In the genomic region with DNA sequence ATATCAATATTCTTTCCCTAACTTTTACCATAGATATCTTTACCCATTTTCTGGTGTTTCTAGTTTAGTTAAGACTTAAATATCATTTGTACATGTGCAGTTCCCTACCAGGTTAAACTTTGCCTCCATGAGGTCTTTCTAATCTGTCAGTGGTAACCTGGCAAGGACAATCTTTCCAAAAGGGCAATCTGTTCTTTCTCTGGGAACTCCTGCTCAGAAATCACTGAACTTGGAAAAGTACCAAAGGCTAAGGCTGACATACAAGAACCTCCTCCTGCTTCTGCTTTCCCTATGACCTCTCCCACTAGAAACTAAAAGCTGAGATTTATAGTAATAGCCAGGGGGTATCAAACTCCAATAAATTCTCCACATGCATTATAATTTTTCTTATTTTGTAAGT, we compare ENCODE assay signal across 17 mouse cellular contexts.
"Had no signal": no experiment of that assay in that cellular context is flagged by ENCODE, and none has a peak within 500 bp of the region (broad histone marks: within the 10 kb centered on the region; RNA-seq: fewer than 3 reads in every experiment).

No protein-coding gene starts in this region.

- H3K9ac ChIP-seq: lung, embryonic 15.5 days; midbrain, embryonic 13.5 days; midbrain, embryonic 15.5 days; neural tube, embryonic 12.5 days; stomach, embryonic 15.5 days had no signal

- H3K4me1 ChIP-seq: lung, embryonic 15.5 days; megakaryocyte, embryonic 14.5 days; midbrain, embryonic 13.5 days; midbrain, embryonic 15.5 days; neural tube, embryonic 12.5 days; stomach, embryonic 15.5 days had no signal

- H3K4me2 ChIP-seq: lung, embryonic 15.5 days; midbrain, embryonic 11.5 days; midbrain, embryonic 13.5 days; midbrain, embryonic 15.5 days; neural tube, embryonic 12.5 days; stomach, embryonic 15.5 days had no signal

- DNase-seq: lung, adult 2 months; lung, postnatal 14 days; lung, postnatal 36 days; right cerebral cortex, postnatal 14 days; thymus, adult 2 months; thymus, postnatal 25 days; thymus, postnatal 4 days had no signal

- H3K36me3 ChIP-seq: lung, embryonic 15.5 days; midbrain, embryonic 13.5 days; midbrain, embryonic 15.5 days; neural tube, embryonic 12.5 days; stomach, embryonic 15.5 days had no signal

- H3K9me3 ChIP-seq: lung, embryonic 15.5 days; megakaryocyte, embryonic 14.5 days; midbrain, embryonic 15.5 days; neural tube, embryonic 12.5 days; stomach, embryonic 15.5 days had no signal

- H3K4me3 ChIP-seq: lung, embryonic 15.5 days; megakaryocyte, embryonic 14.5 days; midbrain, embryonic 13.5 days; midbrain, embryonic 15.5 days; neural tube, embryonic 12.5 days; stomach, embryonic 15.5 days had no signal

- H3K27ac ChIP-seq: lung, embryonic 15.5 days; macrophage; midbrain, embryonic 13.5 days; midbrain, embryonic 15.5 days; neural tube, embryonic 12.5 days; stomach, embryonic 15.5 days; stomach, postnatal 0 days had no signal

- ATAC-seq: lung, postnatal 0 days; midbrain, embryonic 13.5 days; midbrain, embryonic 15.5 days had no signal

- H3K27me3 ChIP-seq: lung, embryonic 15.5 days; megakaryocyte, embryonic 14.5 days; midbrain, embryonic 13.5 days; midbrain, embryonic 15.5 days; neural tube, embryonic 12.5 days; stomach, embryonic 15.5 days had no signal
